In genomic region chr1:193149231-193149630, GRCm38 (mm10) we compare ENCODE assay signal across 28 mouse cellular contexts. TPM values are rescaled to one million over a fixed set of nuclear protein-coding genes. Genes with fewer than 3 reads are reported as not detected.
"Had no signal": no experiment of that assay in that cellular context is flagged by ENCODE, and none has a peak within 500 bp of the region (broad histone marks: within the 10 kb centered on the region; RNA-seq: fewer than 3 reads in every experiment).

No protein-coding gene starts in this region.

- H3K36me3 ChIP-seq: heart, embryonic 10.5 days; heart, embryonic 12.5 days; hindbrain, embryonic 10.5 days; hindbrain, embryonic 12.5 days; intestine, embryonic 15.5 days; limb, embryonic 10.5 days; limb, embryonic 12.5 days; liver, embryonic 13.5 days; liver, embryonic 15.5 days had no signal

- H3K4me2 ChIP-seq: heart, embryonic 12.5 days; hindbrain, embryonic 12.5 days; hindbrain, embryonic 14.5 days; intestine, embryonic 15.5 days; limb, embryonic 12.5 days; liver, embryonic 11.5 days; liver, embryonic 13.5 days; liver, embryonic 15.5 days had no signal

- H3K27ac ChIP-seq: gastrocnemius, adult 2 months; heart, embryonic 10.5 days; hindbrain, embryonic 10.5 days; hindbrain, embryonic 12.5 days; hindbrain, embryonic 14.5 days; intestine, embryonic 15.5 days; layer of hippocampus, adult 2 months; left cerebral cortex, adult 2 months; limb, embryonic 10.5 days; limb, embryonic 12.5 days; liver, embryonic 13.5 days; liver, embryonic 15.5 days had no signal

- DNase-seq: gastrocnemius, adult 2 months; gastrocnemius, postnatal 10 days; gastrocnemius, postnatal 25 days; heart, adult 18-20 months; heart, postnatal 4 days; kidney, adult 18-20 months; kidney, adult 8-10 months; kidney, postnatal 10 days; kidney, postnatal 25 days; kidney, postnatal 4 days; liver; liver, embryonic 13.5 days had no signal

- H3K9me3 ChIP-seq: heart, embryonic 10.5 days; heart, embryonic 12.5 days; hindbrain, embryonic 10.5 days; hindbrain, embryonic 12.5 days; intestine, embryonic 15.5 days; limb, embryonic 10.5 days; limb, embryonic 12.5 days; liver, embryonic 13.5 days; liver, embryonic 15.5 days had no signal

- ATAC-seq: hindbrain, embryonic 16.5 days; inflammation-experienced regulatory T-cells, adult 6 months; intestine, embryonic 15.5 days; intestine, postnatal 0 days had no signal

- H3K4me3 ChIP-seq: gastrocnemius, adult 2 months; heart, embryonic 10.5 days; heart, embryonic 12.5 days; hindbrain, embryonic 10.5 days; hindbrain, embryonic 12.5 days; intestine, embryonic 15.5 days; layer of hippocampus, adult 2 months; left cerebral cortex, adult 2 months; limb, embryonic 10.5 days; limb, embryonic 12.5 days; liver, embryonic 13.5 days; liver, embryonic 15.5 days had no signal

- H3K9ac ChIP-seq: heart, embryonic 12.5 days; hindbrain, embryonic 12.5 days; hindbrain, embryonic 14.5 days; intestine, embryonic 15.5 days; limb, embryonic 12.5 days; liver, embryonic 13.5 days; liver, embryonic 15.5 days had no signal

RNA-seq across cellular contexts. Expression of gene Irf6, which starts 3.7 kb away (rescaled TPM):
- total RNA-seq: granulocyte monocyte progenitor cell, adult 5-6 weeks had no signal
